Mouse (Mus musculus) embryonic facial prominence, embryonic 10.5 days (tissue): ENCODE measurements at regions not wholly inside any gene's neighbourhood (a gene's known extent, or its start where the extent isn't known, plus 50 kb on each side); places are given as distances from the start of the nearest gene placed in this dataset.

Source experiments
- DNase-seq: peaks from one replicate; pipeline ENCODE4 v3.0.0-alpha.2; 2017; ENCODE audit warnings: low spot score
- H3K27ac ChIP-seq: fragments of 300-500 bp; sonication (generic); replicated peaks from 2 replicates; pipeline ENCODE4 v1.5.1; 2016; ENCODE audit warnings: mild to moderate bottlenecking
- H3K27me3 ChIP-seq: fragments of 300-500 bp; sonication (generic); replicated peaks from 2 replicates; pipeline ENCODE4 v1.6.1; 2016; ENCODE audit warnings: low read depth, mild to moderate bottlenecking; ENCODE audit not compliant: poor library complexity, severe bottlenecking
- H3K36me3 ChIP-seq: fragments of 300-500 bp; sonication (generic); replicated peaks from 2 replicates; pipeline ENCODE4 v1.6.1; 2016; ENCODE audit warnings: mild to moderate bottlenecking, moderate library complexity
- H3K4me1 ChIP-seq: fragments of 300-500 bp; sonication (generic); 2 replicates; pipeline ENCODE4 v1.6.1; 2016
- H3K4me3 ChIP-seq: fragments of 300-500 bp; sonication (generic); 2 replicates; pipeline ENCODE4 v1.5.1; 2016; ENCODE audit warnings: mild to moderate bottlenecking, moderate library complexity
- H3K9me3 ChIP-seq: fragments of 300-500 bp; sonication (generic); 2 replicates; pipeline ENCODE4 v1.6.1; 2016; ENCODE audit warnings: mild to moderate bottlenecking
- WGBS: fragments of 180-500 bp; shearing (Covaris S2); methylation state at CpG from one replicate; pipeline ENCODE4 v1.1.7; 2016; 5-methylcytosine and 5-hydroxymethylcytosine counted together

DNA sequence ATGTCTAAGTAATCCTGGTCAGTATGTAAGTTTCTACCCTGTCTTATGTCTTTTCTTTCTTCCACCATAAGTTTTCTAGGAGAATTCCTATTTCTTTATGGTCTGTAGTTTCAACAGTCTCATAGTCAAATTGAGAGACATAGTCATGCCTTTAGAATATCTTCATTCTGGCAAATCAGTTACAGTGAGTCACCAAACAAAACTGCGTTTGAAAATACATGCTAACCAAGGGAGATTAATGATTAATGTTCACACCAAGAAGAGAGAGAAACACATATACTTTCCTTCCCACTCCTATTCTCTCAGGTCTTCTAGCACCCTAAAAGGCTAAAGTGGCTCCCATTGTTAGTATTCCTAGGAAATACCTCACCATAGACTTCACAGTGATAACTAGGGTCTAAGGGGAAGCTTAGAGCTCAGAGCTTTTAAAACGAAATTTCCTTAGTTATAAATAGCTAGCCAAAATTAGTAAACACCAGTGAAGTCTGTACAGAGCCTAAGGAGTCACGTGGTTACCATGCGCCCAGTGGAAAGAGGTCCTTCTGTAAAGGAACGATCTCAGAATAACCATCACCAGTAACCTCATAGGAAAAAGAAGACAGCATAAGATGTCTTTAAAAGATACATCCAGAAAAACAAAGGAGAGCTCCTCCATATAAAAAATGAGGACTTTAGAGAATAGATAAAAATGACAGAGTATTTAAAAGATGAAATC lies 281.8 kb upstream of the Htr2a start:
- no peaks in the 10 kb centered on the region for H3K36me3 ChIP-seq
- H3K4me1 ChIP-seq: 0 out of 2 replicates have a peak, but pooled peaks cover 6% of the 10 kb centered on the region
- H3K4me3 ChIP-seq: no peak overlapping the region
- no peaks in the 10 kb centered on the region for H3K9me3 ChIP-seq
- 78% methylated on average over 5 of the region's 5 CpGs for WGBS
- H3K27ac ChIP-seq: no peak overlapping the region
- H3K27me3 ChIP-seq: no peaks in the 10 kb centered on the region
- no peak for DNase-seq

DNA sequence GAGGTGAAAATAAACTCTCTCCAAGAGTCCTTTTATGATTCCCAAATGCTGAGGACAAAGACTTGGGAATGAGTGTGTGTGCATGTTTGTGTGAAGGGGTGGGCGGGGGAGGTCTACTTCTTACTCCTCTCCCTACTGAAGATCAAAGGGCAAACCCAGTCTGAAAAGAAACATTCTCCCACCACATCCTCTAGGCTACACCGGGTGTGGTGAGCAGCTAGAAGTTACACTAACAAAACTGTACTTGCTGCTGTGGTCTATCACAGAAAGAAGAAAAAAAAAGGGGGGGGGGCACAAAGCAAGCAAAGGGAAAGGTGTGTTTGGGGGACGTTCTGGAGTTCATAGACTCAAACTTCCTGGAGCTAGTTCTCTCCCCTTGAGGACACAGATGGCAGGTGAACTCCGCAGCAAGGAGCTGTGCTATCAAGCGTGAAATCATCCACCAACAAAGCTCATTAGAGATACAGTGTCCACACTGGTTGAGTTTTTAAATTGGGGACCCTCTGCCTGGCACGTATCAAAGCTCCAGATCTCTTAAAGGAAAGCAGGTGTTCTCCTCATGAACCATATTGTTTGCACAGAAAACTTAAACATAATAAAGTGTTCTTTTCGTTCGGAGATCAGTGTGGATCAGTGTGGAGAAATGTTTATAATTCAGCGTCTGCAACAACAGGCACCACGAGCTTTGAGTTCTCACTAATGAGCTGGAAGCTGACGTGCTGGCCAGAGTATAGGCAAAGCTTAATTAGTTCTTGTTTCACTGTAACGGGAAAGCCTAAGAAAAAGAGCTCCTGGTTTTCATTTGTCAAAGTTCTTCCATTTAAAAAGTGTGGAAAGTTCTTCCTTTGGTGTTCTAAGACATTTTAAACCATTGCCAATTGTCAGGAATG lies 280.7 kb upstream of the Htr2a start:
- no peak overlapping the region for H3K4me3 ChIP-seq
- no peaks in the 10 kb centered on the region for H3K9me3 ChIP-seq
- no peaks in the 10 kb centered on the region for H3K36me3 ChIP-seq
- 56% methylated on average over 12 of the region's 12 CpGs for WGBS
- no peak overlapping the region for H3K27ac ChIP-seq
- no peaks in the 10 kb centered on the region for H3K27me3 ChIP-seq
- H3K4me1 ChIP-seq: 0 out of 2 replicates have a peak, but pooled peaks cover 6% of the 10 kb centered on the region
- DNase-seq: no peak

DNA sequence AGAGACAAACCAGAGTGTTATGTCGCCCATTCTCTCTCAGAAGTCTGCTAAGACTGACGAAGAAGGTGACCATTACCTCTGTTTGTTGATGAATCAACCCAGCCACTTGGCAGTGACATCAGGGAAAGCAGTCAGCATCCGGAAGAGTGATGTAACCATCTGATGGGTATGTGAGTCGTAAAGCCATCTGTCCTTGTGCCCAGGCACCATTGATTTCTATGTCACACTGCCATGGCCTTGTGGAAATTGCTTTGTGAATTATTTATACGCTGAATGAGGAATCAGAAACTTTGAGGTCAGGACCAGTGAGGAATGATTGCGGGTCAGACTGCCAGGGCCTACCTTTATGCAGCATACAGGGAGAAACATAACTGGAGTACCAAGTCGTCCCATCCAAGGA lies 256.2 kb upstream of the Htr2a start:
- Histone ChIP-seq H3K9me3 (no peaks in the 10 kb centered on the region), H3K27ac (no peak overlapping the region), H3K4me3 (no peak overlapping the region), H3K27me3 (no peaks in the 10 kb centered on the region), H3K36me3 (no peaks in the 10 kb centered on the region), H3K4me1 (no peaks in the 10 kb centered on the region)
- DNase-seq: no peak
- 90% methylated on average over 7 of the region's 7 CpGs for WGBS

- DNase-seq: no peak
- no peak overlapping the region for H3K4me3 ChIP-seq
- no peaks in the 10 kb centered on the region for H3K4me1 ChIP-seq
- no peaks in the 10 kb centered on the region for H3K9me3 ChIP-seq
- no peaks in the 10 kb centered on the region for H3K27me3 ChIP-seq
- no peak overlapping the region for H3K27ac ChIP-seq
- WGBS: 81% methylated on average over 2 of the region's 2 CpGs
- H3K36me3 ChIP-seq: no peaks in the 10 kb centered on the region
These were observed 248.2 kb upstream of the Htr2a start for GRCm38 (mm10) chr14:74392419-74392818.

- no peak for DNase-seq
- H3K36me3 ChIP-seq: no peaks in the 10 kb centered on the region
- 88% methylated on average over 3 of the region's 3 CpGs for WGBS
- H3K9me3 ChIP-seq: no peaks in the 10 kb centered on the region
- H3K4me1 ChIP-seq: no peaks in the 10 kb centered on the region
- H3K27ac ChIP-seq: no peak overlapping the region
- no peaks in the 10 kb centered on the region for H3K27me3 ChIP-seq
- H3K4me3 ChIP-seq: no peak overlapping the region
These were observed 243.4 kb upstream of the Htr2a start for GRCm38 (mm10) chr14:74397202-74397601.

DNA sequence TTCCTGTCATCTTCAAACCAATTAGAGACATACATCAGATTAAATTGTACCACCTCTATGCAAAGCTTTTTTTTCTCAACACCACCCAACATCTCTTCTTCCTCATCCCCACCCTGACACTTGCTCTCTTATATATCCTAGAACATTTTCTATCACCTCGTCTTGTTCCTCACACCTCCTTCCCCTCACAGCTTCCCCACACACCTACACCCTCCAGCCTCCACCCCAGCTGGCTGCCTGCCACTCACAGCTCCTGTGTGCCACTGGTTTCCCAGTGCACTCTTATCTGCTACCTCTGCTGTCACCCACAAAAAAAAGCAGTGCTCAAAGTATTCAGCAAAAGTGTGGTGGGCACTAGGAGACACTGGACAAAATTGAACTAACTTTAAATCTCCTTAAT lies 231.2 kb upstream of the Htr2a start:
- WGBS: 52% methylated on average over 1 of the region's 1 CpGs
- Histone ChIP-seq H3K4me1 (no peaks in the 10 kb centered on the region), H3K4me3 (no peak overlapping the region), H3K27ac (no peak overlapping the region), H3K9me3 (no peaks in the 10 kb centered on the region), H3K27me3 (no peaks in the 10 kb centered on the region), H3K36me3 (no peaks in the 10 kb centered on the region)
- no peak for DNase-seq

- no peaks in the 10 kb centered on the region for H3K27me3 ChIP-seq
- WGBS: 83% methylated on average over 3 of the region's 3 CpGs
- no peak overlapping the region for H3K27ac ChIP-seq
- H3K36me3 ChIP-seq: no peaks in the 10 kb centered on the region
- H3K4me1 ChIP-seq: no peaks in the 10 kb centered on the region
- H3K4me3 ChIP-seq: no peak overlapping the region
- H3K9me3 ChIP-seq: no peaks in the 10 kb centered on the region
- DNase-seq: no peak
These were observed 212.4 kb upstream of the Htr2a start for GRCm38 (mm10) chr14:74428226-74428625.

GRCm38 (mm10) chr14:74464027-74464682 lies 176.5 kb upstream of the Htr2a start:
- Histone ChIP-seq H3K4me3 (no peak overlapping the region), H3K9me3 (no peaks in the 10 kb centered on the region), H3K36me3 (no peaks in the 10 kb centered on the region), H3K27me3 (no peaks in the 10 kb centered on the region), H3K4me1 (no peaks in the 10 kb centered on the region), H3K27ac (no peak overlapping the region)
- no peak for DNase-seq
- WGBS: 55% methylated on average over 2 of the region's 2 CpGs

- no peaks in the 10 kb centered on the region for H3K4me1 ChIP-seq
- H3K36me3 ChIP-seq: no peaks in the 10 kb centered on the region
- no peak overlapping the region for H3K4me3 ChIP-seq
- no peak overlapping the region for H3K27ac ChIP-seq
- H3K27me3 ChIP-seq: no peaks in the 10 kb centered on the region
- no peaks in the 10 kb centered on the region for H3K9me3 ChIP-seq
- DNase-seq: no peak
These were observed 145.1 kb upstream of the Htr2a start for GRCm38 (mm10) chr14:74495504-74495903.

GRCm38 (mm10) chr14:74511521-74511920 lies 129.1 kb upstream of the Htr2a start:
- WGBS: 82% methylated on average over 2 of the region's 2 CpGs
- no peaks in the 10 kb centered on the region for H3K36me3 ChIP-seq
- H3K9me3 ChIP-seq: no peaks in the 10 kb centered on the region
- no peaks in the 10 kb centered on the region for H3K27me3 ChIP-seq
- no peak overlapping the region for H3K27ac ChIP-seq
- DNase-seq: no peak
- no peak overlapping the region for H3K4me3 ChIP-seq
- no peaks in the 10 kb centered on the region for H3K4me1 ChIP-seq

- DNase-seq: no peak
- Histone ChIP-seq H3K4me1 (no peaks in the 10 kb centered on the region), H3K36me3 (no peaks in the 10 kb centered on the region), H3K4me3 (no peak overlapping the region), H3K27me3 (no peaks in the 10 kb centered on the region), H3K27ac (no peak overlapping the region), H3K9me3 (no peaks in the 10 kb centered on the region)
- WGBS: 84% methylated on average over 3 of the region's 3 CpGs
These were observed 124.2 kb upstream of the Htr2a start for GRCm38 (mm10) chr14:74516451-74516850.

- 76% methylated on average over 6 of the region's 6 CpGs for WGBS
- no peaks in the 10 kb centered on the region for H3K27me3 ChIP-seq
- H3K27ac ChIP-seq: no peak overlapping the region
- no peaks in the 10 kb centered on the region for H3K36me3 ChIP-seq
- H3K4me3 ChIP-seq: no peak overlapping the region
- H3K9me3 ChIP-seq: no peaks in the 10 kb centered on the region
- no peaks in the 10 kb centered on the region for H3K4me1 ChIP-seq
- DNase-seq: no peak
These were observed 121.1 kb upstream of the Htr2a start for GRCm38 (mm10) chr14:74519531-74519930.
